Mouse (Mus musculus) liver (tissue): ENCODE measurements around the gene Rnf186.

ENCODE experiments used
- DNase-seq: peaks from one replicate; pipeline ENCODE4 v3.0.0-alpha.2; 2020; ENCODE audit warnings: mixed read lengths

Gene Rnf186

DNA sequence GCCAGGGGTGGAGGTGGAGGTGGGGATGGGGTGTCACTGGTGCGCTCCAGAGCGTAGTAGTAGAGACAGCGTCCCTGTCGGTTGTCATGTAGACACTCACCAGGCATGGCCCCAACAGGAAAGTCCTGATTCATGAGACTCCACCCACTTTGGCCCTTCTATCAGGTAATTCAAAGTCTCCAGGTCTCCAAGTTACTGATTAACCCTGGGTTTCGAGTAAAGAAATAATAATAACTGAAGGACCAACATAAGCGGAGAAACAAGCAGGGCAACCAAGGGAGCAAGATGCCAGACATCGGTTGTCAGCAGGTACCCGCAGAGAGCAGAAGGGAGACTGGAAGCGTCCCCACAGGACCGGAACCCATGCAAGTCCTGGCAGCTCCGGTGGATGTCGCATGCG, at the start of gene Rnf186:
TSS of gene Rnf186 (plus strand) at position 247 of the 400 bp plus-strand sequence.
- DNase-seq, result no peak

- no peak for DNase-seq
Measured at GRCm38 (mm10) chr4:138917282-138917681, 49.6 kb upstream of the Rnf186 start.

GRCm38 (mm10) chr4:138921254-138922130, 45.4 kb upstream of the Rnf186 start:
- no peak for DNase-seq

DNA sequence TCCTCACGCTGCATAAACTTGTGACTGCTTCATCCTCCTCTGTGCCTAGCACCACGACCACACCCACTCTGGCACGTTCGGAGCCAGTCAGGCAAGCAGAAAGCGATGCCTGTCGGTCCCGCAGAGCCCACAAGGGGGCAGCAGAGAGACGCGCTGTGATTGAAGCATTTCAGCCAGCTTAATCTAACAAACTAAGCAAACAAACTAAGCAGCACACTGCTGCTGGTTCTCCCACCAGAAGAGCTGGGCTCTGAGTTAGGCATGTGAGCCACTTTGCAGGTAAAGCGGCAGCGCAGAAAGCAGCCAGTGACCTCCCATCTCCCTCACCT, 44.8 kb upstream of the Rnf186 start:
- DNase-seq, result peak; percentile 89

DNA sequence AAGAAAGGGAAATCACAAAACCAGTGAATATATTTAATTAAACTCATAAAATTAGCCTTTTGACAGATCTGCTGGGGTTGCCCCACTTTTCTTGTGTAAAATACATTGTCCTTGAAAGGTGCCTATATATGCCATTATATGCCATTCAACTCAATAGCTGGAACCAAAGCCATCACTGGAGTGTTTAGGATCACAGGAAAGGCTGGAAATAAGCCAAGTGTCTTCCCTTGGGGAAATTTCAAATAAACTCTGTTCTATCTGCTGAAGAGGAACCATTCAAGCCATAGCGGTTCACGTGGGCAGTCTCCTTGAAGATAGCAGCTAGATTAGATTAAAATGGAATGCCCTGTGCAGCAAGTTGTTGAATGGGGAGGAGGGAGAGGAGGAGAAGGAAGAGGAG, 41.4 kb upstream of the Rnf186 start:
- no peak for DNase-seq

DNA sequence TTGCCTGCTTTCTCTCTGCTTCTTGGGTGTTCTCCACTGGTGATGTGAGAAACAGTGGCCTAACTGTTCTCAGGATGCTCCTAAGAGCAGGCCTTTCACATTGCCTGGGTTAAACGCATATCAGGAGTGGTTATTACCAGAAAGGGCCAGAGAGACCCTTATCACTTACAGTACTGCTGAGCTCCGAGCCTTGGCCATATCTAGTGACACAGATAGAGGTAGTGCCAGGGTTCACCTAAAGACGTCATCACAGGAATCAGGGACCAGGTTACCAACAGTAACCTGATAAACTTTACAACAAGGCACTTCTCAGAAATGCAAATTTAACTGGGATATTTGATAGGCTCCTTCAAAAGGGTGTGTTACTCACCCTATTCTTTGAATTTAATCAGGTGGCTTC, 33.0 kb upstream of the Rnf186 start:
- no peak for DNase-seq

- DNase-seq, result no peak
Measured at GRCm38 (mm10) chr4:138934456-138935145, 32.3 kb upstream of the Rnf186 start.

- no peak for DNase-seq
Measured at GRCm38 (mm10) chr4:138938495-138939269, 28.2 kb upstream of the Rnf186 start.

GRCm38 (mm10) chr4:138939481-138939880, 27.4 kb upstream of the Rnf186 start:
- no peak for DNase-seq

DNA sequence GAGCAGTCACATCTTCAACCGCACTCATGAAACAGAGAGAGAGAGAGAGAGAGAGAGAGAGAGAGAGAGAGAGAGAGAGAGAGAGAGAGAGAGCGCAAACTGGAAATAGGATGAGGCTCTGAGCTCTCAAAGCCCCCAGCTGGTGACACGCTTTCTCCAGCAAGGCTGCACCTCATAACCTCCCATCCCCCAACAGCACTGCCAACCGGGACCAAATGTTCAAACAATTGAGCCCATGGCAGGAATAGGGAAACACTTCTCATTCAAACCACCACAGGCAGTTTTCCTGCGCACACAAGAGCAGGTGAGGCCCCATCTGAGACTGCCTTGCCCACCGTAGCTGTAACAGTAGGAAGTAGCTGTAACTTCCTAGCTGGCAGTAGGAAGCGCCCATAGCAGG, 25.5 kb upstream of the Rnf186 start:
- DNase-seq, result no peak

DNA sequence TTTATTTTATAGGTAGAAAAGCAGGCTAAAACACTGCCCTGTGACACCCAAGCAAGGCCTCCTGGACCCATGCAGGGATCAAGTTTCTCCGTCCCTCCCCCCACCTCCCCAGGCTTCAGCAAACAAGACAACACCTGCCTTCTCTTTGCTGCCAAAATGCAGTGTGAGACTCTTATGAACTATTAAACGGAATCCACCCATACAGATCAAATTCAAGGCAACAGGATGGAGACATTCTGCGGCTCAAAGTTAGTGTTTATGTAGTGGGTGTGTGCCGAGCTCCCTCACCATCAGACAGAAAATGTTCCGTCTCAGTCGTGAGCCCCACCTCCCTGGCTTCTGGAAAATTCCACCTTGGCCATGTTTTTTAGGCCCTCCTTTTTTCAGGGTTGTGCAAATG, 24.9 kb upstream of the Rnf186 start:
- no peak for DNase-seq

DNA sequence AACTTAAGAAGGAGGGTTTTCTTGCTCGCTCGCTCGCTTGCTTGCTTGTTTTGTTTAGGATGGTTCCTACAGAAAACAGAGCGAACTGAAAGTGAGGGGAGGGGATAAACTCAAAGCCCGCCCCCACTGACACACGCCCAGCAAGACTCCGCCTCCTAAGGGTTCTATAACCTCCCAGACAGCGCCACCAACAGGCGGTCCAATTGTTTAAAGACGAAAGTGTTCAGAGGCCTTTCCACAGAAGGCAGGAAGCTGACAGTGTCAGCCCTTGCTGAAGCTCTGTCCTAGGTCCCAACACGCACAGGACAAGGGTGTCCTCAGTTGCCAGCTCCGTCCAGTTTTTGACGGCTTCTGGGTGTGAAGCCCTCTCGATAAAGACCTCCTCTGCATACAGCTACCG, 23.2 kb upstream of the Rnf186 start:
- DNase-seq, result peak; percentile 83

- DNase-seq, result no peak
Measured at GRCm38 (mm10) chr4:138948257-138948656, 18.7 kb upstream of the Rnf186 start.

GRCm38 (mm10) chr4:138958612-138959011, 8.3 kb upstream of the Rnf186 start:
- DNase-seq, result no peak

DNA sequence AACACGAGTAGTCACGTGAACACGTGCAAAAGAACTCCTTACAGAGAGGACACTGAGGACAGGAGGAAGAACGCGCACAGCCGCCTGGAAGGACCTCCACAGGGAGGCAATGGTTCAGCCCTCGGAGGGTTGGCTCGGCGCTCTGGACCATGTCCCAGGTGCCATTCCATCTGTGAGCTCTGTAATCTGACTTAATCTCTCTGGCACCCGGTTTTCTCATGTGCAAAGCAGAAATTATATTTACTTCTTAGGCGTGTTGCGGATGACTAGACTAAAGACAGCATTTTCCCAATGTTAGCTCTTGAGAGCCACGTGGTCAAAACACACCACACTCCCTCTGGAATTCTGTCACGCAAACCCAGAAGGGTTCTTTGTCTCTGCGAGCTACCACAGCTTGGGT, 7.8 kb upstream of the Rnf186 start:
- no peak for DNase-seq

GRCm38 (mm10) chr4:138959926-138960325, 7.0 kb upstream of the Rnf186 start:
- DNase-seq, result no peak

DNA sequence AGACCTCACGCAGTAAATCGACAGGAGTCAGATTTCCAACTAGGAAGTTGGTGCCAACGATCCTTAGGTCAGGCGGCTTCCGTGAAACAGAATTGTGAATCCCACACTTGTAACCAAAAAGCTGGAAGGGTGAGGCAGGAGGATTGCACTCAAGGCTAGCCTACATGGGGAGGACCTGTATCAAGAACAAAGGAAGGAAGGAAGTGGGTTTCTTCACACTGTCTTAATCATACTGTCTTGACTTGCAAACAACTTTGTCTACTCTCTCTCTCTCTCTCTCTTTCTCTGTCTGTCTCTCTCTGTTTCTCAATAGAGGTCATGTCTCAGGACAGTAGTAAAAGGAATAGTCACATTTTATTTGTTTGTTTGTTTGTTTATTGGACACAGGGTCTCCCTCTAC, 4.2 kb upstream of the Rnf186 start:
- DNase-seq, result no peak

DNA sequence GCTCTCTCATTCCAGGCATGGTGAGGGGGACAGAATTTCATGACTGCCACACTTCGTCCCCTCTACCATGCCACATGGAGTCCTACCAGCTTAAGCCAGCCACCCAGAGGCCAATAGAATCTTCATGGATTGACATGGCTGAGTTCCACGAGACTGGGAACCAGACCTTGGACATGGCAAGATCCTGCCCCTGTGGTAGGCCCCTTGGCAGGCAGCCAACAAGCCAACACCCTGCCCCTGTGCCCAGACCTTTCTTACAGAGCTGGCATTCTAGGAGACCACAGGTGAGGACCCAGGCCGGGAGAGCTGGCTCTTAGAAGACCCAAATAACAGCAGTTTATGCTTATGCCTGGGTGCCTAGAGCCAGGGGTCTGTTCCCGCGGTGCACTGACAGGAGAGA, 1.0 kb upstream of the Rnf186 start:
- DNase-seq, result no peak

GRCm38 (mm10) chr4:138967485-138967884, 573 bp downstream of the Rnf186 start:
- no peak for DNase-seq

- DNase-seq, result no peak
Measured at GRCm38 (mm10) chr4:138968772-138969556, 2.1 kb downstream of the Rnf186 start.

DNA sequence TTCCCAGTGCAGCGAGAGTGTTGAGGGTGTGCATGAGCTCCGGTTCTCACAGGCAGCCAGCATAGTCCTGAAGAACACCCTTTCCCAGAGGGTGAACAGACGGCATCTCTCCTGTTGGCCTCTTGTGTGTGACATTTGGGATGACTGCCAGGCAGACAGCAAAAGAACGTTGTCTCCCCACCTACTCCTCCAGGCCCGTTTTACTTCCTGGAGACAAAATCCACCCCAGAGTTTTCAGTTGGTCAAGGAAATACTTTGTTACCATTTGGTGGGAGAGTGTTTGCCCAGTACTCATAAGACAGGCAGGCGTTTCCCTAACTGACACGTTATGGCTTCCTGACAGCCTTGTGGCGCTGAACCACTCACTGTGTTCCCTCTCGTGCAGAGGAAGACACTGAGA, 2.8 kb downstream of the Rnf186 start:
- no peak for DNase-seq

GRCm38 (mm10) chr4:138971371-138971770, 4.5 kb downstream of the Rnf186 start:
- DNase-seq, result no peak
